Mouse (Mus musculus) spleen, adult 2 months (tissue): ENCODE data around the gene Atp6v1e2. TPM values are rescaled to one million over a fixed set of nuclear protein-coding genes. Genes with fewer than 3 reads are reported as not detected.

Experiments used
- DNase-seq, 2 experiments: peaks; one replicate each; pipeline versions ENCODE4 v3.0.0 to v3.0.0-alpha.2; 2012 to 2021; ENCODE audit warnings: low spot score in 2 of 2, low read depth in 1 of 2
- H3K27ac ChIP-seq: fragments of 200-500 bp; 2 replicates; pipeline ENCODE4 v1.5.1; 2012; ENCODE audit warnings: low read length, inconsistent platforms; ENCODE audit not compliant: insufficient read depth
- H3K27me3 ChIP-seq: fragments of 200-500 bp; 2 replicates; pipeline ENCODE4 v1.6.1; 2012; ENCODE audit warnings: mild to moderate bottlenecking, moderate library complexity, low read length, inconsistent platforms; ENCODE audit not compliant: control insufficient read depth, insufficient read depth
- H3K36me3 ChIP-seq: fragments of 200-500 bp; 2 replicates; pipeline ENCODE4 v1.6.1; 2012; ENCODE audit warnings: mild to moderate bottlenecking, low read length, inconsistent platforms; ENCODE audit not compliant: control insufficient read depth, insufficient read depth
- H3K4me1 ChIP-seq: fragments of 200-500 bp; 2 replicates; pipeline ENCODE4 v1.6.1; 2011; ENCODE audit warnings: inconsistent platforms; ENCODE audit not compliant: control insufficient read depth, insufficient read depth, insufficient read length
- H3K4me3 ChIP-seq: fragments of 200-500 bp; 2 replicates; pipeline ENCODE4 v1.5.1; 2011; ENCODE audit warnings: mild to moderate bottlenecking, inconsistent platforms; ENCODE audit not compliant: insufficient read depth, insufficient read length; ENCODE audit errors: extremely low read depth
- CTCF ChIP-seq: fragments of 200-500 bp; IDR thresholded peaks from 2 replicates; pipeline ENCODE4 v1.5.1; 2011; ENCODE audit warnings: mild to moderate bottlenecking, inconsistent platforms; ENCODE audit not compliant: insufficient read depth, insufficient read length, insufficient replicate concordance; ENCODE audit errors: extremely low read depth
- POLR2A ChIP-seq: fragments of 200-500 bp; IDR thresholded peaks from 2 replicates; pipeline ENCODE4 v1.6.1; 2011; ENCODE audit warnings: low read depth, low read length, inconsistent platforms
- WGBS: fragments of 180-500 bp; shearing (Covaris S2); methylation state at CpG from one replicate; pipeline ENCODE4 v1.1.7; 2018; 5-methylcytosine and 5-hydroxymethylcytosine counted together
- polyA plus RNA-seq: library from polyadenylated mRNA; depleted of rRNA; stranded (reverse); fragments of >200 nt; gene quantifications from 2 replicates; pipeline ENCODE4 v1.2.3, GENCODE M21; 2012; rRNA removed

Gene Atp6v1e2
- polyA plus RNA-seq, 1 experiment, result not detected

GRCm38 (mm10) chr17:86897486-86898165 lies 50.1 kb downstream of the Atp6v1e2 start:
- 95% methylated on average over 6 of the region's 6 CpGs for WGBS
- no peak for TF ChIP-seq CTCF
- TF ChIP-seq POLR2A, result no peak
- H3K36me3 ChIP-seq, result no peaks in the 10 kb centered on the region
- H3K27me3 ChIP-seq, result no peaks in the 10 kb centered on the region
- no peaks in the 10 kb centered on the region for H3K4me1 ChIP-seq
- no peak overlapping the region for H3K27ac ChIP-seq
- no peak overlapping the region for H3K4me3 ChIP-seq
- DNase-seq, result no peak

GRCm38 (mm10) chr17:86895191-86895590 lies 52.5 kb downstream of the Atp6v1e2 start:
- no peak overlapping the region for H3K4me3 ChIP-seq
- no peak for TF ChIP-seq CTCF
- TF ChIP-seq POLR2A, result no peak
- no peaks in the 10 kb centered on the region for H3K27me3 ChIP-seq
- H3K4me1 ChIP-seq, result no peaks in the 10 kb centered on the region
- H3K27ac ChIP-seq, result no peak overlapping the region
- no peak for DNase-seq
- 83% methylated on average over 4 of the region's 4 CpGs for WGBS
- H3K36me3 ChIP-seq, result no peaks in the 10 kb centered on the region

Other genes with a start within 250 kb of the Atp6v1e2 start
- 39.8 and 40.1 TPM in 2 replicates for gene Epas1, start 194.2 kb downstream of the Atp6v1e2 start, polyA plus RNA-seq
- gene Tmem247, start 30.5 kb downstream of the Atp6v1e2 start, polyA plus RNA-seq, result not detected in 2 replicates
- gene Rhoq, start 15.2 kb upstream of the Atp6v1e2 start, polyA plus RNA-seq, result 18.7 and 22.8 TPM in 2 replicates
- gene Pigf, start 77.5 kb upstream of the Atp6v1e2 start, polyA plus RNA-seq, result 2.1 and 2.2 TPM in 2 replicates
- 3.9 and 5.0 TPM in 2 replicates for gene Cript, start 77.7 kb upstream of the Atp6v1e2 start, polyA plus RNA-seq
- gene Socs5, start 159.8 kb upstream of the Atp6v1e2 start, polyA plus RNA-seq, result 6.9 and 7.9 TPM in 2 replicates